Mouse (Mus musculus) thymus, adult 18-20 months (tissue): ENCODE measurements around the gene Ankrd37.

Experiments
- DNase-seq, 2 experiments: peaks; one replicate each; pipeline ENCODE4 v3.0.0; 2022; ENCODE audit warnings: mixed read lengths in 2 of 2

Gene Ankrd37

DNA sequence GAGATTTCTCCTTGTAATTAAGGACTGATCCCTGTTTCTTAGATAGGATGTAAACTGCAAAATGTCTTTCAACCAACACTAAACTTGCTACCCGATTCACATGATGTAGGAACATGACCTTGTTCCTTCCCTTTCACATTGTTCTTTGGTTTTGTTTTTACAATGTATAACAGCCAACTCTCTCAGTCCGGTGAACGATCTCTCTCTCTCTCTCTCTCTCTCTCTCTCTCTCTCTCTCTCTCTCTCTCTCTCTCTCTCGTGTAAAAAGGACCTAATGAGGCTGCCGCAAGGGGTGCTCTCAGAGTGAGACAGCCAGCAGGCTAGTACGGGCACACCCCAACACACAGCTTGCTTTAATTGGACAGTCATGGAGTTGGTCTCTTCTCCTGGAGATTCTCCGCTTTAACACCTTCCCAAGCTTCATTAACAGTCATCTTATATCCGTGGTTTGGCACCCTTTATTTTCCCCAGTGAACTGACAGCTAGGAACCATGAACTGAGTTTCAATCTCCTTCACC is 31.5 kb downstream of the Ankrd37 start:
- no peak for DNase-seq

DNA sequence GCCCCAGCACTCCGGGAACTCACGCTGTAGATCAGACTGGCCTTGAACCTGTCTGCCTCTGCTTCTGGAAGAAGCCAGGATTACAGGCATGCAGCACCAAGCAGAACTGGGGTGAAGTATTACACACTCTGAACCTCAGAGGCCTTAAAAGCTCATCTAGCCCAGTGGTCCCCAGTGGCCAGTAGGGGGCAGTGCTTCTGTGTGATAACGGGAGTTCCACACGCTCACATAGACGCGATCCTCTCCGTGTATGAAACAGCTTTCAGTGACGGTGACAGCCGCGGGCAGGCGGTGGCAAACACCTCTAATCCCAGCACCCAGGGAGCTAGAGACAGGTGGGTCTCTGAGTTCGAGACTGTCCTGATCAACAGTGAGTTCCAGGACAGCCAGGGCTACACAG is 34.6 kb downstream of the Ankrd37 start:
- DNase-seq: no peak

DNA sequence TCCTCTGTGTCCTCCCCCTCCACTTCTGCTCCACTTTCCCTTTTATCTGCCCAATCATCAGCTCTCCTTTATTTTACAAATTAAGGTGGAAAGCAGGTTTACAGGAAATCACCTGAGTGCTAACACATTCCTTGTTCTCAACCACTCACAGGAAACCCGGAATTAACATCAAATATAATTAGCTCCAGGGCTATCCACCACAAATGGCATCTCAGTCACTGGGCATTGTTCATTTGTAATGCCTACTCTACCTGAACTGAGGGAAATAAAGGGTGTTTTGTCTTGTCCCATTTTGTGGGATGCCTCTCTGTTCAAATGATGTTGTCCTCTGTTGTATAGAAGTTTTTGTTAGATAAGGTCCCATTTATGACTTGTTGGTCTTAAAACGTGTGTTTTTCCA is 54.9 kb downstream of the Ankrd37 start:
- DNase-seq: no peak
